Mouse (Mus musculus) forebrain, postnatal 0 days (tissue): ENCODE measurements at regions not wholly inside any gene's neighbourhood (a gene's known extent, or its start where the extent isn't known, plus 50 kb on each side); places are given as distances from the start of the nearest gene placed in this dataset.
A peak's percentile ranks its signal among the peaks of the same experiment; 100 is the strongest.

ENCODE experiments used
- ATAC-seq: fragments of 200-750 bp; cut with Nextera tagmentation; 2 replicates; pipeline ENCODE4 v1.8.0; 2017; ENCODE audit warnings: mild to moderate bottlenecking, moderate library complexity
- DNase-seq: peaks from one replicate; pipeline ENCODE4 v3.0.0-alpha.2; 2015
- H3K27ac ChIP-seq: fragments of 300-500 bp; sonication (generic); 2 replicates; pipeline ENCODE4 v1.5.1; 2014; ENCODE audit warnings: low read depth, mild to moderate bottlenecking, antibody characterized with exemption, low read length, moderate library complexity, mixed read lengths
- H3K27me3 ChIP-seq: fragments of 300-500 bp; sonication (generic); 2 replicates; pipeline ENCODE4 v1.6.1; 2014; ENCODE audit warnings: mild to moderate bottlenecking, low read length, mixed read lengths; ENCODE audit not compliant: insufficient read depth
- H3K36me3 ChIP-seq: fragments of 300-500 bp; sonication (generic); 2 replicates; pipeline ENCODE4 v1.6.1; 2014; ENCODE audit warnings: mild to moderate bottlenecking, moderate library complexity; ENCODE audit not compliant: insufficient read depth
- H3K4me1 ChIP-seq: fragments of 300-500 bp; sonication (generic); 2 replicates; pipeline ENCODE4 v1.6.1; 2014; ENCODE audit warnings: antibody characterized with exemption; ENCODE audit not compliant: insufficient read depth
- H3K4me2 ChIP-seq: fragments of 300-500 bp; sonication (generic); 2 replicates; pipeline ENCODE4 v1.6.1; 2014; ENCODE audit warnings: low read depth, mild to moderate bottlenecking, moderate library complexity
- H3K4me3 ChIP-seq: fragments of 300-500 bp; sonication (generic); 2 replicates; pipeline ENCODE4 v1.5.1; 2014; ENCODE audit warnings: low read depth, low read length, mixed read lengths
- H3K9ac ChIP-seq: fragments of 300-500 bp; sonication (generic); 2 replicates; pipeline ENCODE4 v1.6.1; 2014; ENCODE audit warnings: mild to moderate bottlenecking
- H3K9me3 ChIP-seq: fragments of 300-500 bp; sonication (generic); 2 replicates; pipeline ENCODE4 v1.6.1; 2016; ENCODE audit warnings: low read length
- CTCF ChIP-seq: sonication (generic); IDR thresholded peaks from 2 replicates; pipeline ENCODE4 v1.5.1; 2016; ENCODE audit warnings: antibody characterized with exemption, control low read depth, low read depth
- WGBS: fragments of 180-500 bp; shearing (Covaris S2); extraction: QIAGEN DNeasy Blood & Tissue Kit; methylation state at CpG from one replicate; pipeline ENCODE4 v1.1.7; 2014; 5-methylcytosine and 5-hydroxymethylcytosine counted together

DNA sequence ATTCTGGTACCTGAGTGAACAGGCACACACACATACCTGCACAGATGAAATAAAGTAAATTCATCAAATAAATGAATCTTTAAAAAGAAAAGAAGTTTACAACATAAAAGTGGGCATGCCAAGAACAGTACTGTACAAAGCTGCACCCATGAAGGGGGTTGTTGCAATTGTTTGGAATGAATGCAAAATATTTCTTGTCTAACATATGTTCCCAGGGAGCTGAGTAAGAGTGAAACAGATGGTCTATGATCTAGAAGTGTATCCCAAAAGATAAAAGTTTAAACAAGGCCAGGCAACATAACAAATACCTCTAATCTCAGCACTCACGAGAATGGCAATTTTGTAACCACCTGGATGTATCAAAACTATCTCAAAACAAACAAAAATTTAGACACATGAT lies 1685.5 kb upstream of the Dsel start:
- H3K36me3 ChIP-seq: no peaks in the 10 kb centered on the region
- DNase-seq: no peak
- H3K4me1 ChIP-seq: no peaks in the 10 kb centered on the region
- H3K9me3 ChIP-seq: no peaks in the 10 kb centered on the region
- no peak for TF ChIP-seq CTCF
- no peak overlapping the region for H3K27ac ChIP-seq
- no peak overlapping the region for H3K4me2 ChIP-seq
- H3K27me3 ChIP-seq: no peaks in the 10 kb centered on the region
- no peak overlapping the region for H3K4me3 ChIP-seq
- H3K9ac ChIP-seq: no peak overlapping the region
- WGBS: 59% methylated on average over 1 of the region's 1 CpGs
- ATAC-seq: no peak; the same call in 1 of the 2 replicates

DNA sequence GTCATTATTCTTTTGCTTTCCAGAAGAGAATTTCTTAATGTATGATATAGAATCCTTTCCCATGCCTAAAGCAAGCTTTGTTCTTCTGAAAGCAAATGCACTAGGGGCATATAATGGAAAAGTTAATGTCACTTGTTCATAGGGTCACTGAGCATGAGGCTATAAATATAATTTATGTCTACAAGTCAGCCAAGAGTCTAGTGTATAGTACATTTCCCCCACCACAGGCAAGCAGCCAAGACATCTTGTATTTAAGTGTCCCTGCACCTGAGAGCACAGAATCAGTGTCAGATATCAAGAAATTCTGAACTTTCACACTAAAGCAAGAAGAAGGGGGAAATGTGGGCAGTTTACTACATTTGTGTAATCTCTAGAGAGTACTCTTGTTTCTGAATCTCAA lies 1675.3 kb upstream of the Dsel start:
- no peak for TF ChIP-seq CTCF
- H3K27me3 ChIP-seq: no peaks in the 10 kb centered on the region
- H3K4me2 ChIP-seq: no peak overlapping the region
- H3K9ac ChIP-seq: no peak overlapping the region
- no peaks in the 10 kb centered on the region for H3K4me1 ChIP-seq
- no peaks in the 10 kb centered on the region for H3K9me3 ChIP-seq
- no peaks in the 10 kb centered on the region for H3K36me3 ChIP-seq
- H3K27ac ChIP-seq: no peak overlapping the region
- DNase-seq (no peak), ATAC-seq (no peak)
- no peak overlapping the region for H3K4me3 ChIP-seq

DNA sequence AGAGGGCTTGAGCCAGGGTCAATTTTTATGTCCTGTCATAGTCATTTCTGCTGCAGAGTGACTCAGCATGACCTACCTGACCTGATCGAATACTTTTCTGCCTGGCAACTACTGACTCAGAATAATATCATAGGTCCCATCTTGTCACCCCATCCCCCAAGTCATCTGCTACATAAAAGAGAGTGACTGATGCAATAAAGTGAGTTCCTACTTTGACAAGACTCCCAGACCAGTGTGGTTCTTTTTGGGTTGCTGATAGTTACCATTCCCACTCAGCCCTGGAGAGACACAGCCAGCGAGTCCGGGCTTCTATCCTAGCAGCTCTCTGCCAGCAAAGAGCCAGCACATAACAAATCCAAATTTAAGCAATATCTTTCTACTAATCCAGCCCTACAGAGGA lies 1665.8 kb upstream of the Dsel start:
- Histone ChIP-seq H3K36me3 (no peaks in the 10 kb centered on the region), H3K27me3 (no peaks in the 10 kb centered on the region), H3K4me3 (no peak overlapping the region), H3K4me1 (no peaks in the 10 kb centered on the region), H3K9ac (no peak overlapping the region), H3K4me2 (no peak overlapping the region), H3K27ac (no peak overlapping the region), H3K9me3 (no peaks in the 10 kb centered on the region)
- 91% methylated on average over 3 of the region's 3 CpGs for WGBS
- ATAC-seq: no peak
- DNase-seq: no peak
- no peak for TF ChIP-seq CTCF

DNA sequence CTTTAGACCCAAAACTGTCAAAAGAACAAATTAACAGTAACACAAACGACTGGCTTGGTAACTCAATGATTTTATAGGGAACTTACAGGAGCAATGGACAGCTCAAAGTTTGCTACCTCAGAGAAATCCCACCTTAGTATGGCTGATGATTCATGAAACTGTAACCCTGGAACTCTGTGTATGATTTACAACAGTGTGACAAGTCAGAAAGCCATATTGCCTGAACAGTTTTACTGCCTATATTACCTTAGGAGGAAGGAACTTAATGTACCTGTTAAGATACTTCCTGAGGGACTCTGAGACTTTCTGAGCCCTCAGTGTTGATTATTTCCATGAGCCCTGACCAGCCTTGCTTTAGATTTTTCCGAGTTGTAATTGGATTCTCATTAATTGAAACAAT lies 1631.3 kb upstream of the Dsel start:
- WGBS: 57% methylated on average over 2 of the region's 2 CpGs
- Histone ChIP-seq H3K27me3 (no peaks in the 10 kb centered on the region), H3K4me1 (no peaks in the 10 kb centered on the region), H3K9ac (no peak overlapping the region), H3K9me3 (no peaks in the 10 kb centered on the region), H3K4me2 (no peak overlapping the region), H3K4me3 (no peak overlapping the region), H3K27ac (no peak overlapping the region), H3K36me3 (no peaks in the 10 kb centered on the region)
- no peak for DNase-seq
- ATAC-seq: no peak
- TF ChIP-seq CTCF: no peak

DNA sequence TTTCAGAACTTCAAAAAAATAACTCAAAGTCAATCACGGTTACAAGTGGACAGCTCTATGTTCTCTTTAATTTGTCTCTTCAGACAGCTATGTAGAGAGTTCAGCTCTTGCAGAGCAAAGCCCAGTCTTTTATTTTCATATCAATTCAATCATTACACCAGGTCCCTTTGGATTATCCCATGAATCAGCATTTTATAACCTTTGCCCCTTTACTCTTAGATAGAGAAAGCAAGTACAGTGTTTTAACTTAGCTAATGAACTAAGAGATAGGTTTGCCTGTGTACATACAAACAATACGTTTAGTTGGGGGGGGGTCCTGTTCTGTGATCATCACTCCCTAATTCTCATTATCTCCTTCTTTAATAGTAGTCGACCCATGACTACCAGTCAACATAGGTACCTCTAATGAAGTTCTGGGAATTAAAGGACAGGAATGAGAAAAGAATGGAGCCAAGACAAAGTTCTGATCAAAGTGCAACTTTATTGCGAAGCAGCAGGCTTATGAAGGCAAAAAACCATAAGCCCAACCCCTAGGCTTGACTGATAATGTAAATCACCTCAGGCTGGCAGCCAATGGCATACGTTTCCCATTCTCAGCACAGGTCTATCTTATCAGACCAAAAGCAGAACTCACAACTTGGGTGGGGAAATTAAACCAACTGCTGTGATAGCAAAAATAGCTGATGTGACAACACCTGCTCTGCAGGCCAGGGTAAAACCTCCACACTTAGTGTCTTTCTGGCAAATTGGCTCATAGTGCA lies 1625.7 kb upstream of the Dsel start:
- Histone ChIP-seq H3K9me3 (no peaks in the 10 kb centered on the region), H3K27ac (no peak overlapping the region), H3K9ac (no peak overlapping the region), H3K4me2 (no peak overlapping the region), H3K36me3 (no peaks in the 10 kb centered on the region), H3K4me3 (no peak overlapping the region), H3K4me1 (no peaks in the 10 kb centered on the region), H3K27me3 (no peaks in the 10 kb centered on the region)
- WGBS: 87% methylated on average over 5 of the region's 5 CpGs
- DNase-seq (no peak), ATAC-seq (no peak)
- no peak for TF ChIP-seq CTCF

DNA sequence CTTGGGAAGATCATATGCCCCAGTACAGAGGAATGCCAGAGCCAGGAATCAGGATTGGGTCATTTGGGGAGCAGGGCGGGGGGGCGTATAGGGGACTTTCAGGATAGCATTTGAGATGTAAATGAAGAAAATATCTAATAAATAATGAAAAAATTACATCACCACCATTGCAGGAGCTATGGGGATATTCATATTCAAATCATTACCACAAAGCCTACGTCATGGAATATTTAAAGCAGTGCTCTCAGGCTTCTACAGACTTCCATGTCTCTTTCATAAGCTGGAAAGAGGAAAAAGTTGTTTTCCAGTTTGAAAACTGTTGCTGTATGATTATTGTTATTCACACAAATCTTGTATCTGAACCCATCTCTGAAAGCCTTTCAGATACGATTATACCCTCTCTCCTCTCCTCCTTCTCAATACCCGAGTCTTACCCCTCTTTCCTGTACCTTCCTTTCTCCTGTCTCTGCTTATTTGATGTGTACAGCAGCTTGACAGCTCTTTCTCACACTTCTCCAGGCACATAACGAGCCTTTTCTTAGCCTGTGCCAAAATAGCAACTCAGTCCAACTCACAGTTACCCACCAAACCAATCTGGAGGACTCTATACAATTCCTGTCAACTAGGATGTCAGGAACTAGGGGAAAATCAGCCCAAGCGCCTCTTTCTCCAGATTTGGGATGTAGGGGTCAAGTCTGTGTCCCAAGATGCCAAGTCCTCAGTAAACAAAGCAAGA lies 1592.0 kb upstream of the Dsel start:
- DNase-seq: peak; percentile 5
- 43% methylated on average over 7 of the region's 7 CpGs for WGBS
- Histone ChIP-seq H3K9ac (no peak overlapping the region), H3K4me1 (no peaks in the 10 kb centered on the region), H3K36me3 (no peaks in the 10 kb centered on the region), H3K9me3 (no peaks in the 10 kb centered on the region), H3K27ac (no peak overlapping the region), H3K27me3 (no peaks in the 10 kb centered on the region), H3K4me2 (no peak overlapping the region), H3K4me3 (no peak overlapping the region)
- ATAC-seq: peak; percentile 45
- TF ChIP-seq CTCF: no peak

DNA sequence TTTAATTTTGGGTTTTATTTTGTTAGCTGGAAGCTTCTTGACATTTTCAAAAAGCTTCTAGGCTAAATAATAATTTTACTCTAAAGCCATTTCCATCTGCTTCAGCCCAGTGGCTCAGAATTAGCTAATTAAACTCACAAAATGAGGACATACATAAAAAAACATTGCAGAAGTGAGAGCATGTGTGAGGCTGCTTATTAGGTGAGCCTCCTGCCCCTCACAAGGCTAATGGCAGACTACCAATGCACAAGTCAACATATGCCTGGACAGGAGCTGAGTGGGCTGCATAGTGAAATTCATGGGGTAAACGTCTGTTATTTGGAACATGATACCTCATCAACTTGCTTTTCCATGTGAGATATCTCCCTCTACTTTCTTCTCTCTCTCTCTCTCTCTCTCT lies 1569.0 kb upstream of the Dsel start:
- 48% methylated on average over 1 of the region's 1 CpGs for WGBS
- Histone ChIP-seq H3K9ac (no peak overlapping the region), H3K4me2 (no peak overlapping the region), H3K9me3 (no peaks in the 10 kb centered on the region), H3K4me1 (no peaks in the 10 kb centered on the region), H3K27me3 (no peaks in the 10 kb centered on the region), H3K36me3 (no peaks in the 10 kb centered on the region), H3K27ac (no peak overlapping the region), H3K4me3 (no peak overlapping the region)
- ATAC-seq (no peak), DNase-seq (peak; percentile 10)
- no peak for TF ChIP-seq CTCF
